7 mouse cellular contexts compared by ENCODE assay signal in the genomic region with DNA sequence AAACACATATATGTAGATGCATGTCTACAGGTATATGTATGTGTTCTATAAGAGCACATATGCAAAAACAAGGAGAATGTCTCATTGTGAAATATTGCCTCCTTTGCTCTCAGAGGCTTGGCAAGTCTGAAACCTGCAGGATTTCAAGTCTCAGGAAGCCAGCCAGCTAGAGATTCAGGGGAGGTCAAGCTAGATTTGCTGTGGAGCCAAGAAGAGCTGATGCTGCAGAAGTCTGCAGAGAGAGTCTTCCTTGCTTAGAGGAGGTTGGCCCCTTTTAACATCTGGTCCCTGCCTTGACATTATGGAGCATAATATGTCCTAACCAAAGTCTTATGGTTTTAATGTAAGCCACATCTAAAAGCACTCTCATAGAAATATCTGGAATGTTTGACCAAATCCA.
"Had no signal": no experiment of that assay in that cellular context is flagged by ENCODE, and none has a peak within 500 bp of the region (broad histone marks: within the 10 kb centered on the region; RNA-seq: fewer than 3 reads in every experiment).

No protein-coding gene starts in this region.

- DNase-seq: kidney, adult 9 months; kidney, postnatal 4 days; lung, adult 2 months; lung, postnatal 10 days; right cerebral cortex, postnatal 25 days; thymus, adult 2 months; thymus, postnatal 25 days had no signal
